ENCODE assay signal across 9 mouse cellular contexts in the genomic region with DNA sequence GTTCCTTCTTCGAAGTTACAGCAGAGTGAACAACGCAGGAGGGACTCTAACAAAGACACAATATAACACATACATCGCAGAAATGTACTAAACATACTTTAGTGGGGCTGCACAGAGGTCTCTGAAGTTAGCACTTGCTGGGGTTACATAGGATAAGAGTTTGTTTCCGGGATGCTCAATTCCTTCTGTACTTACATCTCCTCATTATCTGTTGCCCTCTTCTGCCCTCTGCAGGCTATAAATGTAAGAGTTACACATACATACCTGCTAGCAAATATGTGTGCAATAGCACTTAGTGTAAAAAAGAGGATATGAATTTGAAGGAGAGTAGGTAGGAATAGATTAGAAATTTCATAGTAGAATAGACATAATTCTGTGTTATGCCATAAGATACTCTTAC. TPM values are rescaled to one million over a fixed set of nuclear protein-coding genes. Genes with fewer than 3 reads are reported as not detected.
DNase-seq lines count a peak whose midpoint lies in the region; ATAC-seq and TF ChIP-seq lines count a peak whose summit lies in the region.
"Had no signal": no experiment of that assay in that cellular context is flagged by ENCODE, and none has a peak within 500 bp of the region (broad histone marks: within the 10 kb centered on the region; RNA-seq: fewer than 3 reads in every experiment).

No protein-coding gene starts in this region.

- H3K4me3 ChIP-seq in liver, adult 2 months (ENCODE audit: insufficient read depth, low read depth, low read length): no peak overlapping the region
- H3K4me3 ChIP-seq in liver, embryonic 12.5 days: no peak overlapping the region
- no peak overlapping the region for H3K4me3 ChIP-seq in hindbrain, embryonic 14.5 days (replicated peaks; ENCODE audit: low read length)
- H3K4me3 ChIP-seq: embryonic facial prominence, embryonic 12.5 days had no signal

- no peak overlapping the region for H3K4me2 ChIP-seq in liver, embryonic 12.5 days
- no peak overlapping the region for H3K4me2 ChIP-seq in hindbrain, embryonic 14.5 days (replicated peaks)
- H3K4me2 ChIP-seq: embryonic facial prominence, embryonic 12.5 days had no signal

- H3K79me2 ChIP-seq in liver, adult 2 months (ENCODE audit: control insufficient read depth, insufficient read depth, low read length): no peaks in the 10 kb centered on the region

- H3K27me3 ChIP-seq in liver, adult 2 months (ENCODE audit: control insufficient read depth, insufficient read depth, low read length): no peaks in the 10 kb centered on the region
- H3K27me3 ChIP-seq in liver, embryonic 12.5 days (replicated peaks): no peaks in the 10 kb centered on the region
- no peaks in the 10 kb centered on the region for H3K27me3 ChIP-seq in hindbrain, embryonic 14.5 days (ENCODE audit: control insufficient read depth, insufficient read depth, low read length)
- H3K27me3 ChIP-seq: embryonic facial prominence, embryonic 12.5 days had no signal

- TF ChIP-seq CTCF in liver, adult 2 months (IDR thresholded peaks at IDR 0.05; ENCODE audit: low read depth, low read length): 0 out of 2 replicates have a peak, but pooled peaks have one; percentile 25

- H3K9ac ChIP-seq in liver, adult 2 months (ENCODE audit: low read depth, low read length): no peak overlapping the region
- no peak overlapping the region for H3K9ac ChIP-seq in liver, embryonic 12.5 days
- H3K9ac ChIP-seq in hindbrain, embryonic 14.5 days: no peak overlapping the region
- H3K9ac ChIP-seq: embryonic facial prominence, embryonic 12.5 days had no signal

- ATAC-seq in liver, embryonic 12.5 days: no peak
- peak; percentile 84 for ATAC-seq in hindbrain, embryonic 14.5 days (ENCODE audit: low FRiP score)

- H3K4me1 ChIP-seq in liver, adult 2 months (ENCODE audit: control insufficient read depth, insufficient read depth, low read length): no peaks in the 10 kb centered on the region
- no peaks in the 10 kb centered on the region for H3K4me1 ChIP-seq in liver, embryonic 12.5 days
- H3K4me1 ChIP-seq in hindbrain, embryonic 14.5 days (replicated peaks; ENCODE audit: control insufficient read depth, insufficient read depth, low read length): no peaks in the 10 kb centered on the region
- H3K4me1 ChIP-seq: embryonic facial prominence, embryonic 12.5 days had no signal

- no peaks in the 10 kb centered on the region for H3K36me3 ChIP-seq in liver, adult 2 months (ENCODE audit: control insufficient read depth, insufficient read depth, low read length)
- H3K36me3 ChIP-seq in liver, embryonic 12.5 days: no peaks in the 10 kb centered on the region
- H3K36me3 ChIP-seq in hindbrain, embryonic 14.5 days (replicated peaks; ENCODE audit: control insufficient read depth, insufficient read depth): no peaks in the 10 kb centered on the region
- H3K36me3 ChIP-seq: embryonic facial prominence, embryonic 12.5 days had no signal

- no peak for TF ChIP-seq POLR2A in liver, adult 2 months (IDR thresholded peaks at IDR 0.05; ENCODE audit: extremely low read depth, insufficient read depth, low read length)

- intact Hi-C loops in left cerebral cortex, postnatal 14 days (cut with DNase I): loop anchor here (2.0 kb wide), 1 partner anchor 90 kb away; no protein-coding TSS in a partner anchor

- no peaks in the 10 kb centered on the region for H3K9me3 ChIP-seq in liver, embryonic 12.5 days (replicated peaks)
- no peaks in the 10 kb centered on the region for H3K9me3 ChIP-seq in hindbrain, embryonic 14.5 days (ENCODE audit: control insufficient read depth, low read length)
- H3K9me3 ChIP-seq: embryonic facial prominence, embryonic 12.5 days had no signal

- no peak overlapping the region for H3K27ac ChIP-seq in liver, adult 2 months (replicated peaks; ENCODE audit: insufficient read depth, low read depth, low read length)
- H3K27ac ChIP-seq in liver, embryonic 12.5 days: no peak overlapping the region
- no peak overlapping the region for H3K27ac ChIP-seq in hindbrain, embryonic 14.5 days
- H3K27ac ChIP-seq: embryonic facial prominence, embryonic 12.5 days had no signal

- DNase-seq in liver, adult 2 months (ENCODE audit: extremely low read depth, low read depth, low spot score): peak; percentile 63
- peak; percentile 87 for DNase-seq in NIH3T3 (ENCODE audit: low read depth)
- peak; percentile 10 to 51 for DNase-seq in cerebellum, postnatal 25 days
- DNase-seq in hindbrain, embryonic 14.5 days (ENCODE audit: low spot score): peak; percentile 78
- DNase-seq in left cerebral cortex, postnatal 14 days (ENCODE audit: low spot score in 2 of 2): peak; percentile 77 to 80
- DNase-seq in retina, embryonic 14.5 days (ENCODE audit: low spot score): peak; percentile 76
- no peak for DNase-seq in yolk sac, embryonic 10.5 days (ENCODE audit: low spot score)

- WGBS in liver, adult 2 months: 39% methylated on average over 4 of the region's 4 CpGs
- 41% methylated on average over 4 of the region's 4 CpGs for WGBS in liver, embryonic 12.5 days (ENCODE audit: insufficient replicate concordance)
- WGBS in hindbrain, embryonic 14.5 days: 48% methylated on average over 4 of the region's 4 CpGs

RNA-seq across cellular contexts. Expression of a gene that starts 44.4 kb away (rescaled TPM):
- total RNA-seq in liver, adult 2 months (2014; rRNA removed): 53.7 and 59.5 TPM in 2 replicates
- 26.3 and 28.9 TPM in 2 replicates for polyA plus RNA-seq in liver, adult 2 months (2012; rRNA removed)
- 26.0 and 31.3 TPM in 2 replicates for polyA plus RNA-seq in liver, embryonic 12.5 days (2016; fragmentation: Nextera tagmentation; extraction: Ambion mirVana)
- 19.6 and 20.4 TPM in 2 replicates for polyA plus RNA-seq in hindbrain, embryonic 14.5 days (2014; fragmentation: Nextera tagmentation; extraction: Ambion mirVana)
- 10 to 100 TPM; 17.7 to 19.1 TPM for total RNA-seq in left cerebral cortex, postnatal 14 days (2021)
